Mouse (Mus musculus) macrophage (primary cell): ENCODE results near the gene Tas2r106. TPM values are rescaled to one million over a fixed set of nuclear protein-coding genes. Genes with fewer than 3 reads are reported as not detected.

ENCODE experiments used
- H3K27ac ChIP-seq: fragments of 350-480 bp; formaldehyde crosslinking; 2 replicates; pipeline ENCODE4 v1.9.0; 2021
- H3K36me3 ChIP-seq: fragments of 350-480 bp; formaldehyde crosslinking; 2 replicates; pipeline ENCODE4 v1.9.0; 2021; ENCODE audit errors: inconsistent target
- H3K4me3 ChIP-seq: fragments of 350-480 bp; formaldehyde crosslinking; 2 replicates; pipeline ENCODE4 v1.9.0; 2021; ENCODE audit errors: inconsistent target
- H3K79me2 ChIP-seq: fragments of 350-480 bp; formaldehyde crosslinking; 2 replicates; pipeline ENCODE4 v1.9.0; 2021; ENCODE audit errors: inconsistent target
- WGBS: methylation state at CpG from one replicate; pipeline ENCODE4 v1.1.7; 2026; ENCODE audit warnings: inconsistent platforms; ENCODE audit not compliant: missing documents; 5-methylcytosine and 5-hydroxymethylcytosine counted together
- polyA plus RNA-seq: library from polyadenylated mRNA; stranded (reverse); fragments of 250-400 nt; gene quantifications from 3 replicates; pipeline ENCODE4 v1.2.4, GENCODE M21; 2018; ENCODE audit warnings: inconsistent platforms
- total RNA-seq, 78 experiments: library from RNA; depleted of rRNA; stranded (reverse); fragments of 250-400 nt; gene quantifications; 1 replicate in 9 of 78; 2 replicates in 24 of 78; 3 replicates in 43 of 78; 4 replicates in 2 of 78; pipeline ENCODE4 v1.2.4; 2018; ENCODE audit warnings: inconsistent platforms in 56 of 78

Gene Tas2r106
- total RNA-seq (2018; cell fraction: chromatin; rRNA removed), result not detected
- total RNA-seq (2018; cell fraction: cytosol; rRNA removed), result not detected
- not detected for total RNA-seq (2018; cell fraction: nucleus; rRNA removed)
- polyA plus RNA-seq, result not detected in 3 replicates

GRCm38 (mm10) chr6:131678786-131679185, at the start of gene Tas2r106:
TSS of gene Tas2r106 (minus strand) at chr6:131678886.
- 74% methylated on average over 3 of the region's 3 CpGs for WGBS
- H3K36me3 ChIP-seq, result no peaks in the 10 kb centered on the region

GRCm38 (mm10) chr6:131712803-131713202, 34.1 kb upstream of the Tas2r106 start:
- H3K4me3 ChIP-seq, result no peak overlapping the region
- H3K79me2 ChIP-seq, result no peaks in the 10 kb centered on the region
- 48% methylated on average over 7 of the region's 7 CpGs for WGBS
- no peaks in the 10 kb centered on the region for H3K36me3 ChIP-seq
- no peak overlapping the region for H3K27ac ChIP-seq

More at GRCm38 (mm10) chr6:131678786-131679185, at the start of gene Tas2r106:
- no peak within 1 kb of the TSS for H3K27ac ChIP-seq
- H3K4me3 ChIP-seq, result no peak within 1 kb of the TSS
- H3K79me2 ChIP-seq, result no peaks in the 10 kb centered on the region

GRCm38 (mm10) chr6:131689963-131690362, 11.3 kb upstream of the Tas2r106 start, which contains the start of gene Tas2r114:
TSS of gene Tas2r114 (minus strand) at chr6:131690063.
- Histone ChIP-seq H3K36me3 (no peaks in the 10 kb centered on the region), H3K79me2 (no peaks in the 10 kb centered on the region), H3K27ac (no peak within 1 kb of the TSS), H3K4me3 (no peak within 1 kb of the TSS)

- H3K36me3 ChIP-seq, result no peaks in the 10 kb centered on the region
- H3K4me3 ChIP-seq, result no peak within 1 kb of the TSS
- H3K27ac ChIP-seq, result no peak within 1 kb of the TSS
- no peaks in the 10 kb centered on the region for H3K79me2 ChIP-seq
- WGBS, result 58% methylated on average over 1 of the region's 1 CpGs
Measured at GRCm38 (mm10) chr6:131687395-131687794, 8.7 kb upstream of the Tas2r106 start, which contains the start of gene Tas2r105. TSS of gene Tas2r105 (minus strand) at chr6:131687495.

- WGBS, result 50% methylated on average over 1 of the region's 1 CpGs
- no peaks in the 10 kb centered on the region for H3K79me2 ChIP-seq
- H3K4me3 ChIP-seq, result no peak within 1 kb of the TSS
- no peak within 1 kb of the TSS for H3K27ac ChIP-seq
- no peaks in the 10 kb centered on the region for H3K36me3 ChIP-seq
Measured at GRCm38 (mm10) chr6:131685644-131686043, 7.0 kb upstream of the Tas2r106 start, which contains the start of gene Tas2r104. TSS of gene Tas2r104 (minus strand) at chr6:131685744.

GRCm38 (mm10) chr6:131660049-131660448, 18.6 kb downstream of the Tas2r106 start, which contains the start of gene Tas2r107:
TSS of gene Tas2r107 (minus strand) at chr6:131660149.
- Histone ChIP-seq H3K36me3 (no peaks in the 10 kb centered on the region), H3K27ac (no peak within 1 kb of the TSS), H3K79me2 (no peaks in the 10 kb centered on the region)

GRCm38 (mm10) chr6:131630812-131631211, 47.9 kb downstream of the Tas2r106 start, which contains the start of gene Tas2r130:
TSS of gene Tas2r130 (minus strand) at chr6:131630912.
- H3K27ac ChIP-seq, result no peak within 1 kb of the TSS
- no peaks in the 10 kb centered on the region for H3K36me3 ChIP-seq
- WGBS, result 77% methylated on average over 3 of the region's 3 CpGs
- H3K4me3 ChIP-seq, result no peak within 1 kb of the TSS
- H3K79me2 ChIP-seq, result no peaks in the 10 kb centered on the region

More at GRCm38 (mm10) chr6:131660049-131660448, 18.6 kb downstream of the Tas2r106 start, which contains the start of gene Tas2r107:
- H3K4me3 ChIP-seq, result no peak within 1 kb of the TSS

Other genes starting within 250 kb of the Tas2r106 start
- not detected in 3 replicates for gene 5430401F13Rik, start 192.5 kb downstream of the Tas2r106 start, polyA plus RNA-seq
- not detected in 3 replicates for gene Gm6619, start 192.5 kb downstream of the Tas2r106 start, polyA plus RNA-seq
- not detected in 3 replicates for gene Tas2r130, start 48.0 kb downstream of the Tas2r106 start, polyA plus RNA-seq
- not detected in 3 replicates for gene Tas2r107, start 18.7 kb downstream of the Tas2r106 start, polyA plus RNA-seq
- not detected in 3 replicates for gene Tas2r104, start 6.9 kb upstream of the Tas2r106 start, polyA plus RNA-seq
- gene Tas2r105, start 8.6 kb upstream of the Tas2r106 start, polyA plus RNA-seq, result not detected in 3 replicates
- gene Tas2r114, start 11.2 kb upstream of the Tas2r106 start, polyA plus RNA-seq, result not detected in 3 replicates